9 mouse cellular contexts compared by ENCODE assay signal in the genomic region with DNA sequence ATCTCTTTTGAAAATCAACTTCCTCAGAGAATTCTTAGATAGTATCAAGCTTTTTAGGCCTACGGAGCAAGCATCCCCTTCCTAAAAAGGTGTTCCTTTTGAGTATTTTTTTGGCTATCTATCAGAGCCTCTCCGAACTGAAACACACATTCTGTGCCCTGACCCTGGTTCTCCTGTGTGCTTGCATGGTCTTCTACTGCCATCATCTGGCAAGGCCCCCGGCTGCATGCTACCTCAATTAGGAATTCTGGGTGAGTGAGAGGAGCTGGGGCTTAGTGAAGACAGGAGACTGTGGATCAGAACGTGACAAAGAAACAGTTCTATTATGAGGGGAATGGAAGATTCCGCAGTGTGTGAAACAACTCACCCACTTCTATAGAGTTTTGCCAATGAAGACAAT. TPM values are rescaled to one million over a fixed set of nuclear protein-coding genes. Genes with fewer than 3 reads are reported as not detected.
DNase-seq lines count a peak whose midpoint lies in the region; ATAC-seq lines count a peak whose summit lies in the region.
"Had no signal": no experiment of that assay in that cellular context is flagged by ENCODE, and none has a peak within 500 bp of the region (broad histone marks: within the 10 kb centered on the region; RNA-seq: fewer than 3 reads in every experiment).

No protein-coding gene starts in this region.

- H3K9ac ChIP-seq in hindbrain, embryonic 13.5 days: no peak overlapping the region
- no peak overlapping the region for H3K9ac ChIP-seq in neural tube, embryonic 14.5 days (replicated peaks; ENCODE audit: low read depth, low read length)
- H3K9ac ChIP-seq: liver, embryonic 13.5 days had no signal

- H3K9me3 ChIP-seq in hindbrain, embryonic 10.5 days: no peaks in the 10 kb centered on the region
- H3K9me3 ChIP-seq in hindbrain, embryonic 13.5 days: no peaks in the 10 kb centered on the region
- H3K9me3 ChIP-seq in neural tube, embryonic 14.5 days (ENCODE audit: control insufficient read depth, low read length): no peaks in the 10 kb centered on the region
- H3K9me3 ChIP-seq: liver, embryonic 13.5 days had no signal

- no peak for ATAC-seq in hindbrain, embryonic 13.5 days (ENCODE audit: low FRiP score)
- peak; percentile 60; the same call in 1 of the 2 replicates for ATAC-seq in neural tube, embryonic 14.5 days (ENCODE audit: low read depth)
- no peak for ATAC-seq in megakaryocyte-erythroid progenitor cell, adult 5-6 weeks (replicated peaks; ENCODE audit: low FRiP score, low TSS enrichment, poor library complexity, severe bottlenecking)

- DNase-seq in hindbrain, embryonic 10.5 days (ENCODE audit: low spot score): peak; percentile 62
- DNase-seq in A20 (ENCODE audit: low read depth, low spot score) (peak; percentile 48), R1 (ENCODE audit: low read depth, low spot score) (peak; percentile 63)
- peak; percentile 42 to 54 for DNase-seq in frontal cortex, postnatal 36 days (ENCODE audit: low spot score in 2 of 2)
- peak; percentile 31 to 50 for DNase-seq in left cerebral cortex, postnatal 10 days (ENCODE audit: extremely low spot score in 1 of 2, low spot score in 2 of 2)
- DNase-seq: liver, embryonic 13.5 days had no signal

- no peaks in the 10 kb centered on the region for H3K36me3 ChIP-seq in hindbrain, embryonic 10.5 days
- no peaks in the 10 kb centered on the region for H3K36me3 ChIP-seq in hindbrain, embryonic 13.5 days
- H3K36me3 ChIP-seq in neural tube, embryonic 14.5 days (ENCODE audit: control insufficient read depth, insufficient read depth, low read length): no peaks in the 10 kb centered on the region
- H3K36me3 ChIP-seq: liver, embryonic 13.5 days had no signal

- 29% methylated on average over 5 of the region's 5 CpGs for WGBS in hindbrain, embryonic 10.5 days
- 25% methylated on average over 5 of the region's 5 CpGs for WGBS in hindbrain, embryonic 13.5 days
- WGBS in neural tube, embryonic 14.5 days: 30% methylated on average over 5 of the region's 5 CpGs

- intact Hi-C loops in left cerebral cortex, postnatal 10 days (cut with DNase I): loop anchor here (1.0 to 10.0 kb wide), 2 partner anchors 139 to 1732 kb away; no protein-coding TSS in a partner anchor

- no peak overlapping the region for H3K4me3 ChIP-seq in hindbrain, embryonic 10.5 days
- no peak overlapping the region for H3K4me3 ChIP-seq in hindbrain, embryonic 13.5 days
- no peak overlapping the region for H3K4me3 ChIP-seq in neural tube, embryonic 14.5 days (ENCODE audit: low read depth, low read length)
- H3K4me3 ChIP-seq: liver, embryonic 13.5 days had no signal

- H3K4me1 ChIP-seq in hindbrain, embryonic 10.5 days (replicated peaks): no peaks in the 10 kb centered on the region
- H3K4me1 ChIP-seq in hindbrain, embryonic 13.5 days (replicated peaks): no peaks in the 10 kb centered on the region
- no peaks in the 10 kb centered on the region for H3K4me1 ChIP-seq in neural tube, embryonic 14.5 days (ENCODE audit: control insufficient read depth, insufficient read depth, low read length)
- H3K4me1 ChIP-seq: liver, embryonic 13.5 days had no signal

- H3K27ac ChIP-seq in hindbrain, embryonic 10.5 days: no peak overlapping the region
- H3K27ac ChIP-seq in hindbrain, embryonic 13.5 days: no peak overlapping the region
- no peak overlapping the region for H3K27ac ChIP-seq in neural tube, embryonic 14.5 days (ENCODE audit: low read depth, low read length)
- H3K27ac ChIP-seq: liver, embryonic 13.5 days had no signal

- H3K4me2 ChIP-seq in hindbrain, embryonic 13.5 days: no peak overlapping the region
- H3K4me2 ChIP-seq in neural tube, embryonic 14.5 days (ENCODE audit: low read depth, low read length): no peak overlapping the region
- H3K4me2 ChIP-seq: liver, embryonic 13.5 days had no signal

- no peaks in the 10 kb centered on the region for H3K27me3 ChIP-seq in hindbrain, embryonic 10.5 days (ENCODE audit: insufficient read depth, poor library complexity, severe bottlenecking)
- H3K27me3 ChIP-seq in hindbrain, embryonic 13.5 days: no peaks in the 10 kb centered on the region
- no peaks in the 10 kb centered on the region for H3K27me3 ChIP-seq in neural tube, embryonic 14.5 days (ENCODE audit: control insufficient read depth, insufficient read depth, low read length)
- H3K27me3 ChIP-seq: liver, embryonic 13.5 days had no signal

RNA-seq across cellular contexts. Expression of a gene that starts 24.7 kb away (rescaled TPM):
- not detected in 2 replicates for polyA plus RNA-seq in hindbrain, embryonic 10.5 days (2016; fragmentation: Nextera tagmentation; extraction: Ambion mirVana)
- not detected in 2 replicates for polyA plus RNA-seq in hindbrain, embryonic 13.5 days (2015; fragmentation: Nextera tagmentation; extraction: Ambion mirVana)
- total RNA-seq in left cerebral cortex, postnatal 10 days (2021): not detected
- not detected in 2 replicates for polyA plus RNA-seq in neural tube, embryonic 14.5 days (2014; fragmentation: Nextera tagmentation; extraction: Ambion mirVana)
- total RNA-seq in megakaryocyte-erythroid progenitor cell, adult 5-6 weeks (2014; fragmentation: Nextera tagmentation): not detected in 2 replicates
- total RNA-seq in megakaryocyte-erythroid progenitor cell, adult 5-6 weeks (2017): not detected in 2 replicates
- polyA plus RNA-seq: liver, embryonic 13.5 days had no signal
